Mouse (Mus musculus): ENCODE results near the gene Gpr108.

Gpr108 gene

GRCm38 (mm10) chr17:57245311-57245929, 2.8 kb downstream of the Gpr108 start:
- no peak for DNase-seq (ENCODE audit: low read depth)

GRCm38 (mm10) chr17:57243650-57244370, 4.4 kb downstream of the Gpr108 start:
- DNase-seq (ENCODE audit: low read depth): no peak

DNA sequence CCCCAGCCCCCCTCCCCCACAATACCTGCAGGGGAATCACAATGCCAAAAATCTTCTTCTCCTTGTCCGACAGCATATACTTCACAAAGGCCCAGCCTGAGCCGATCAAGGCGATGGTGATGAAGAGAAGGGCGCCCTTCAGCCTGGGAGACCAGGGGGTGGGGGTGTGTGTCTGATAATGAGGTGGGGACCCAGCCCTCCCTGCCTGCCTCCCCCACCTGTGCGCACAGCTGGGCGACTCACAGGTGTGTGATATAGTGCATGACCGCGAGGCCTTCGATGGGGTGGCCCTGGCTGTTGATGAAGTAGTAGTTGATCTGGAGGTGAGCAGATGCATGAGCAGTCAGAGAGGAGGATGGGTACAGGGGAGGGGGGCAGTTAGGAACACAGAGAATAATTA, 11.1 kb downstream of the Gpr108 start:
- DNase-seq (ENCODE audit: low read depth): no peak

DNA sequence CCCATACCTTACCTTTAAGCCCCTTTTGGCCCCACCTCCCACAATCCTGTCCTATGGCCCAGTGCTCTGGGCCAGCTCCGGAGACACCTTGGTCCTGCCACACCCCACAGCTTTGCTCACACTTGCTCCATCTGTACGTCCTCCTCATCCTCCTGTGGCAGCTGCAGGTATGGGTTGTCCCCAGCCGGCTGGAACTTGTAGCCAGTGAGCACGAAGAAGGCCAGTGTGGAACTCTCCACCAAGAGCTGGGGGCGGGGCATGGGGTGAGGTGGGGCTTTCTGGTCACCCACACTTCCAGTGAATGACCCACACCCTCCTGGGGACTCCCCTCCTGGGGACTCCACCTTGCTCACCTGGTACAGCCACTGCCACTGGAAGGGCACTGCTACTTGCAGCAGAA, 12.4 kb downstream of the Gpr108 start:
- no peak for DNase-seq (ENCODE audit: low read depth)

DNA sequence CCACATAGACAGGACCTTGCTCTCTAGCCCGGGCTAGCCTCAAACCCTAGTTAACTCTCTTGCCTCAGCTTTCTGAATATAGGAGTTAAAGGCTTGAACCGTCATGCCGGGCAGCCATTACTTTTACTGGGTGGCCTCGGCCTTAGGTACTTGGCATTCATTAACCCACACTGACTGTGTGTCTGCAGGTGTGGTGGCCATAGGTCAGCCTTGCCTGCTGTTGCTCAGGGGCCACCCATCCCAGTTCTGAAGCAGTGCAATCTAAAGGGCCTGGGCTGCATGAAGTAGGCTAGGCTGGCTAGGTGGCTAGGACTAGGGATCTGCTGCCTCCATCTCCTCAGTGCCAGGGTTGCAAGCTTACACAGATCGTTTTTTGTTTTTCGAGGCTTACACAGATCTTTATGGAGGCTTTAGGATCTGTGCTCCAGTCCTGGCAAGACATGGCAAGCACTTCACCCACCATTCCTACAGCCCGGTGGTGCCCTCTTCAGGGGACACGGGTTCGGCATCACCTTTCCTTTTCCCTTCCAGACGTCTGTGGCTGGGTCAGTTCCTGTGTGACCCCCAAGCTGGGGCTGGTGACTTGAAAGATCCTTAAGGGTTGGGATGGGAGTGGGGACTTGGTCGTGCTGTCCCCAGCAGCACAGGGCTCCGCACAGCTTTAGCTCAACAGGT, 13.9 kb downstream of the Gpr108 start:
- DNase-seq (ENCODE audit: low read depth): no peak

DNA sequence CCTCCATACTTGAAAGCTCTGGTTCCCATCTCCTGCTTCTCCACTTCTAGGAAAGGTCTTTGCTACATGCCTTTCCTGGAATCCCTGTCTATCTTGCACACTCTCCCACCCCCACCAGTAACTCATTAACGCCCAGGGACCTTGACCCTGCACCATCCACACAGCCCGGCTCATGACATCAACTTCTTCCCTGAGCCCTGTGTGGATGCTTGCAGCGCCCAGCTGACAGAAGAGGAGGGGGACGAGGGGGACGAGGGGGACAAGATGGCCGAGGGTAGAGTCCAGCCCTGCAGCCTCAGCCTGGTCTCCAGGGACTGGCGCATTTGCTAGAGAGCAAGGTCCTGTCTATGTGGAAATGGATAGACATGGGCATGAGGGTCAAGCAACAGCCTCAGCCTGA, 15.2 kb downstream of the Gpr108 start:
- no peak for DNase-seq (ENCODE audit: low read depth)

DNA sequence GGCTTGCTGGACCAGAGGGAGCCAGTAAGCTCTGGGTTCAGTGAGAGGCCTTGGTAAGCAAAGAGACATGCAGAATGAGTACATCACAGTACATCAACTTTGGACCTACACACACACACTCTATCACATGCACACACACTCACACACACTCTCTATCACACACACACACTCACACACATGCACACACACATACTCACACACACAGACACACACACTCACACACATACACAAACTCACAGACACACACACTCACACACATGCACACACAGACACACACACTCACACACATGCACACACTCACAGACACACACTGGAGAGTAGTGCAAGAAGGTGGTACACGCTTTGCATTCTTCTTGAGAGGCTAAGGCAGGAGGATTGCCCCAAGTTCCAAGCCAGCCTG, 16.0 kb downstream of the Gpr108 start:
- no peak for DNase-seq (ENCODE audit: low read depth)

DNA sequence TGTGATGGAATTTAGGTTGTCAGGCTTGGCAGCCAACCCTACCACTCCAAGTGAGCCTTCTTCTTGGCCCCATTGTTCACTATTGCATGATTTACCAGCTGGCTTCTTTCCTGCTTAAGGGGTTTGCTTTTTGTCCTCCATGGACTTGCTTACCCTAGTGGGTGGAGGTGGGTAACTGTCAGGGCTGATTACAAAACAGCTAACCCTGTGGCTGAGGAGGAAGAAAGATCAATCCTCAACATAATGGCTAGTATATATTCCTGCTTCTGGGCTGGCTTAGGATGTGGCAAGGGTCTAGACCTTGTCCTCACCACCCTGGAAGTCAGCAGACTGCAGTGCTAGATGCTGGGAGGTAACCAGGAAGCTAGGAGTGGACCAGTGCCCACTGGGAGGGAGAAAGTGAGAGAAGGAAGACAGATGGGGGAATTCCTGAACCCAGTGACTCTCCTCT, 16.9 kb downstream of the Gpr108 start:
- no peak for DNase-seq (ENCODE audit: low read depth)

GRCm38 (mm10) chr17:57230728-57231125, 17.5 kb downstream of the Gpr108 start:
- no peak for DNase-seq (ENCODE audit: low read depth)

DNA sequence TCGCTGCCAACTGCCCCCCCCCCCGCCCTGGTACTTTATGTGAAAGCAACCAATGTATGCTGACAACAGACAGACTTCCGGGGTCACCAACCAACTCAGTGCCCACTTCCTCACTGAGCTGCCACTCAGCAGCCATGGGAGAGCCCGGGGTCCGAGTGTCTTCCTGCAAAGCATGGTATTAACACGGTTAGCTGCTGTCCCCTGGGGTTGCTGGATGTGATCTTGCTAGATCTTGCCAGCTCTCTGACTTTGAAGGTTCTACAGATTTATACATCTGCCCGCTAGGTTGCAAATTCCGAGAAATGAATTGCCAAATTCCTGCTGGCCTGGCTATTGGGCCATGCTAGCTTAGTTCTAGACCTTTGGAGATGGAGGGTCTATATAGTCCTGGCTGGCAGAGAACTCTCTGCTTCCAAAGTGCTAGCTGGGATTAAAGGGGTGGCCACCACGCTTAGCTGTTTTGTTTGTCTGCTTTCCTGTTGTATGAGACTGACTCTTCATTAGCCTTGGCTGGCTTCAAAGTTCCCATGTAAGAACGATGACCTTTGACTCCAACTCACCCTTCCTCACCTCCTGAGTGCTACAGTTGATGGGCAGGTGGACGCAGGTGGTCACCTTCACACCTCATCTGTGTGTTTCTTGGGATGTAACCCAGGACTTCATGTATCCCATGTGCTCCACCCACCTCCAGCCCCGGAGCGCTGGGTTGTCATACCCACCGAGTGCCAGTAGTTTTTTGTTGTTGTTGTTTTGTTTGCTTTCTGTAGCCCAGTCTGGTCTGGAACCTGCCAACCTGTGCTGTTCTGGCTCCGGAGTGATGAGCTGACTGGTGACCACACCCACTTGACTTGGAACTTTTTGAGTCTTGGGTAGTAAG, 18.2 kb downstream of the Gpr108 start:
- no peak for DNase-seq (ENCODE audit: low read depth)

- no peak for DNase-seq (ENCODE audit: low read depth)
Measured at GRCm38 (mm10) chr17:57228873-57229272, 19.4 kb downstream of the Gpr108 start.

- no peak for DNase-seq (ENCODE audit: low read depth)
Measured at GRCm38 (mm10) chr17:57228014-57228413, 20.2 kb downstream of the Gpr108 start, which contains the start of gene C3. Gene C3 (minus strand): TSS chr17:57228136.

GRCm38 (mm10) chr17:57227468-57227867, 20.8 kb downstream of the Gpr108 start:
- DNase-seq (ENCODE audit: low read depth): no peak

GRCm38 (mm10) chr17:57223313-57223712, 24.9 kb downstream of the Gpr108 start:
- no peak for DNase-seq (ENCODE audit: low read depth)

- DNase-seq (ENCODE audit: low read depth): no peak
Measured at GRCm38 (mm10) chr17:57221911-57222310, 26.3 kb downstream of the Gpr108 start.

DNA sequence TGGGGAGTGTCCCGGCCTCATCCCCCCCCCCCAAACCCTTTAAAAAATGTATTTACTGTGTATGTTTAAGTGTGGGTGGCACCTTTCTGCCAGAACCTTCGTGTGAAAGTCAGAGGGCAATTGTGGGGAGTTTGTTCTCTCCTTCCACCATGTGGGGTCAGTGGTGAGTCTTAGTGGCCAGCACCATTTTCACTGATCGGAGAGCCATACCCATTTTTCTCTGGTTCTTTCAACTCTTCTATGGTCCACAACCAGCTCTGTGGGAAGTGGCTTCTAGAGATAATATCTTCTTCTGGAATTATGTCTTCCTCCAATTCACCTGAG, 28.4 kb downstream of the Gpr108 start:
- peak; percentile 76 for DNase-seq (ENCODE audit: low read depth)

DNA sequence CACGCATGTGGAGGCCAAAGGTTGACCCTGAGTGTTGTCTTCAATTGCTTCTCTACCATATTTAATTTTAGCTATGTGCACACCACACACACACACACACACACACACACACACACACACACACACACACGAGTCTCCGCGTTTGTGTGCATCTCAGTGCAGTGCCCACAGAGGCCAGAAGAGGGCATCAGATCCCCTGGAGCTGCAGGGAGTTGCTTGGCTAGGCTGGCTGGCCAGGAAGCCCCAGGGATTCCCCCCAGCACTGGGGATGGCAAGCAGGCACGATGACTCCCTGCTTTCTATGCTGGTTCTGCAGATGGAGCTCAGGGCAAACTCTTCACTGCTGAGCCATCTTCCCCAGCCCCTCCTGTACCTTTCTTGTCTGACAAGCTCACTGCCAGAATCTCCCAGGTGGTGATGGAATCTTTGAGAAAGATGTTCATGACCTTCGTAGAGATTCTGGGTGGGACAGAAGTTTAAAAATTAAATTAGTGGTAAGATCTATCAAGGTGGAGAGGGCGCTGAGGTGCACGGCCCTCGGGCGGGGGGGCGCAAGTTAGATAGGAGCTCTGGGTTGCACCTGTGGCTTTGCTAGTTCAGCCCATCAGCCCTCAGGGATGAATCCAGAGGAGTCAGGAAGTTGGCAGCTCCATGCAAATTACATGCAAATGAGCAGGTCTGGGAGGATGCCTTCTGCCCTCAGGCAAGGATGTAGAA, 28.9 kb downstream of the Gpr108 start:
- DNase-seq (ENCODE audit: low read depth): peak; percentile 86

DNA sequence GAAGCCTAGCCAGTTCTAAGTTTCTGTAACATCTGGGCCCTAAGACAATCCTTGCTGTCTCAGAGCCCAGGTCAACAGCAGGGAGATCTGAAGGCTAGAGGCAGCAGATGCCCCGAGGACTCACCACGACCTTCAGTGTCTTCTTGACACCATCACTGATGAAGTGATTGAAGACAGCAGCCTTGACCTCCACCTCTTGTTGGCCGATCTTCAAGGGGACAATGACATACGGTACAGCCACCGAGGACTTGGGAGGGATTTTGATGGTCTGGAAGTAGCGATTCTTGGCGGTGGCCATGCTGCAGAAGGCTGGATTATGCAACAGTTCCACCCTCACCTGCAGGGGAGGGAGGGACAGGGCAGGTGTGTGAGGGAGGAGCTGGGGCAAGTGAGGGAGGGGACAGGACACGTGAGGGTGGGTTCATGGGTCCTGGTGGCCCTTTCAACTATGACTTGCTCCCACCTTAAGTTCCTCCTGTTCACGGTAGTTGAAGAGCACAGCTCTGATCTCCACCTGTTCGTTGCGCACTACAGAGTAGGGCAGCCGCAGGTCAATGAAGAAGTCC, 29.8 kb downstream of the Gpr108 start:
- DNase-seq (ENCODE audit: low read depth): no peak

- peak; percentile 64 for DNase-seq (ENCODE audit: low read depth)
Measured at GRCm38 (mm10) chr17:57214676-57215387, 33.4 kb downstream of the Gpr108 start.

DNA sequence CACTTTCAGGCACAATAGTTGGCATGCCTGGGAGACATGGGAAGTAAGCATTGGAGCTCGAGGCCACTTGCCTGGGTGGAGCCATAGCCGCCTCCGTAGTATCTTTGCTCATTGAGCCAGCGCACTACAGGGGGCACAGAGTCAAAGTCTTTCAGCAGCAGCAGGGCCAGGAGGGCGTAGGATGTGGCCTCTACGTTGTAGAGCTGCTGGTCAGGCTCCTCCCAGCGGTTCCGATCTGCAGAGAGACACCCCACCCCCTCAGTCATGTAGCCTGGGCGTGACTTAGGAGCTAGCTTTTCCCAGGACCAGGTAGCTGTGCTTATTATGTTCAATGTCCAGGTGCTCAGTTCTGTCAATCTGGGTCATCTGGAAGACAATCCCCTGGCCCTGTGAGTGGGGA, 36.7 kb downstream of the Gpr108 start:
- DNase-seq (ENCODE audit: low read depth): no peak

GRCm38 (mm10) chr17:57209330-57209729, 38.9 kb downstream of the Gpr108 start:
- peak; percentile 69 for DNase-seq (ENCODE audit: low read depth)

Measured in induced T-regulatory cell, adult 2 months (primary cell).